Mouse (Mus musculus): ENCODE results near the gene Vmn1r221. TPM values are rescaled to one million over a fixed set of nuclear protein-coding genes. Genes with fewer than 3 reads are reported as not detected.
"Not testable (repeated sequence)": the region's sequence is repeated elsewhere in the genome, so short reads cannot be mapped to it uniquely, and the experiment has no call there.

The Vmn1r221 gene
- polyA plus RNA-seq (2015; fragmentation: Nextera tagmentation; extraction: Ambion mirVana) = not detected in 2 replicates

DNA sequence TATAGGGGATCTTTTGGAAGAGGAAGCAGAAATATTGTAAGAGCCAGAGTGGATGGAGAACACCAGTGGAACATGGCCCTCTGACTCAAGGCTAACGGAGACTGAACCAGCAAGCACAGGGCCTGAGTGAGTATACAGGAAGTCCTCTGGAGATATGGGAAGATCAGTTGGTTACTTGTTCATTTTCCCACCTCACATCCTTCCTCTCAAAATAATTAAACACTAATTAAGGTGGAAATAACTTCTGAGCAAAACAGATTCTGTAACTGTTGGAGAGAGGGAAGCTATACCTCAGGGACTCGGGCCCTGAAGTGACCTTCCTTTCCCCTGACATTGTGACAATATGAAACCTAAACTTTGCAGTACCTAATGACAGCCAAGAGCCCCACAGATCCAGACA, at the start of gene Vmn1r221:
Gene Vmn1r221 (plus strand): TSS at position 301 of the 400 bp plus-strand sequence.
- not testable (repeated sequence) for H3K9me3 ChIP-seq (ENCODE audit: control insufficient read depth, low read length); H3K9ac ChIP-seq (replicated peaks; ENCODE audit: low read depth, low read length); H3K4me3 ChIP-seq (replicated peaks; ENCODE audit: low read length); H3K27ac ChIP-seq (ENCODE audit: low read length); H3K27me3 ChIP-seq (replicated peaks; ENCODE audit: control insufficient read depth, insufficient read depth, low read length); H3K4me1 ChIP-seq (replicated peaks; ENCODE audit: control insufficient read depth, insufficient read depth, low read length); ATAC-seq; H3K36me3 ChIP-seq (ENCODE audit: control insufficient read depth, insufficient read depth); H3K4me2 ChIP-seq (ENCODE audit: low read length)
- 89% methylated on average over 2 of the region's 2 CpGs for WGBS

DNA sequence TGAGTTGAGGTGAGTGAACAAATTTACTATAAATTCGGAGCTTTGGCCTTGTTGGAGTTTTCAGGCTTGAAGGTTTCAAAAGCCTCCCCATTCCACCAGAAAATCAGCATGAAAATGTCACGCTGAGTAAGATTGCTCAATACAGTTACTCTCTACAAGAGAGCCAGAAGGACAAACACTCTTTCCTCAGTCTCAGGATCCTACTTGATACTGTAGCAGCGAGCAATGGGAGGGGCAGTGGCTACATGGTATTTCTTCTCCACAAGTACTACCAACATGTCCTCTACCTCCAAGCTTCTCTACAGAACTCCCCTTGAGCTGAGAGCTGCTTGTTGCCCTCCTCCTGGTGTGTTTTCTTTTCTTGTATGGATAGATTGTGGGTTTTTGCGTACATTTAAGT, 47.5 kb upstream of the Vmn1r221 start:
- H3K4me2 ChIP-seq (ENCODE audit: low read length); H3K27ac ChIP-seq (ENCODE audit: low read length); H3K36me3 ChIP-seq (ENCODE audit: control insufficient read depth, insufficient read depth); H3K4me1 ChIP-seq (replicated peaks; ENCODE audit: control insufficient read depth, insufficient read depth, low read length); ATAC-seq; H3K27me3 ChIP-seq (replicated peaks; ENCODE audit: control insufficient read depth, insufficient read depth, low read length); H3K9me3 ChIP-seq (ENCODE audit: control insufficient read depth, low read length); H3K4me3 ChIP-seq (replicated peaks; ENCODE audit: low read length); H3K9ac ChIP-seq (replicated peaks; ENCODE audit: low read depth, low read length): not testable (repeated sequence)
- 90% methylated on average over 4 of the region's 4 CpGs for WGBS

DNA sequence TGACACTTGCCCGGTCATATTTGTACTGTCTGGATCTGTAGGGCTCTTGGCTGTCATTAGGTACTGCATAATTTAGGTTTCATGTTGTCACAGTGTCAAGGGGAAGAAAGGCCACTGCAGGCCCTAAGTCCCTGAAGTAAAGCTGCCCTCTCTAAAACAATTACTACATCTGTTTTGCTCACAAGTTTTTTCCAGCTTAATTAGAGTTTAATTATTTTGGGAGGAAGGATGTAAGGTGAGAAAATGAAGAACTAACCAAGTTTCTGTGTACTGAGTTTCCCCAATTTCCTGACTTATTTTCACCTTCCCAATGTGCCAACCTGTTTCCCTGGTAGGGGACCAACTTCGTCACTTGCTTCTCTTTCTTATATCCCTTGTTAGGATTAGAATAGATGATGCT, 26.1 kb upstream of the Vmn1r221 start, which contains the start of gene Vmn1r220:
Gene Vmn1r220 (minus strand): TSS at position 101 of the 400 bp plus-strand sequence.
- Histone ChIP-seq H3K27ac (ENCODE audit: low read length) (no peak within 1 kb of the TSS), H3K4me1 (replicated peaks; ENCODE audit: control insufficient read depth, insufficient read depth, low read length) (no peaks in the 10 kb centered on the region), H3K36me3 (ENCODE audit: control insufficient read depth, insufficient read depth) (no peaks in the 10 kb centered on the region), H3K9me3 (ENCODE audit: control insufficient read depth, low read length) (no peaks in the 10 kb centered on the region), H3K27me3 (replicated peaks; ENCODE audit: control insufficient read depth, insufficient read depth, low read length) (no peaks in the 10 kb centered on the region), H3K4me3 (replicated peaks; ENCODE audit: low read length) (no peak within 1 kb of the TSS), H3K4me2 (ENCODE audit: low read length) (no peak within 1 kb of the TSS), H3K9ac (replicated peaks; ENCODE audit: low read depth, low read length) (no peak within 1 kb of the TSS)
- ATAC-seq = no peak
- WGBS = 85% methylated on average over 2 of the region's 2 CpGs

DNA sequence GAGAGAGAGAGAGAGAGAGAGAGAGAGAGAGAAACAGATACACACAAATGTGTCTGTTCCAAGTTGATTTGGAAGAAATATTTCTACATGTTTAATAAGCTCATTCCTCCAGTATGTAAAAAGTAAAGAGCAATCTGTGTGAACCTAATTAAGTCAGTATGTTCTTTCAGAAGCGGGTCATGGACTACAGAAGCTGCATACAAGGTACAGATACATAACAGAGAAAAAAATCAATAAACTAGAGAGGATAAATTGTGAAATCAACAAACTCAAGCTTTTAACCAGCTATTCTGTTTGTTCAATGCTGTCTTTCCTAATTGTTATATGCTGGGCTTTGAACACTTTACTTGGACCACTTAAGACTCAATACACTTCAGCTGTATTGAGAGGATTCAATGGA, 10.0 kb upstream of the Vmn1r221 start:
- not testable (repeated sequence) for ATAC-seq; H3K9ac ChIP-seq (replicated peaks; ENCODE audit: low read depth, low read length); H3K4me1 ChIP-seq (replicated peaks; ENCODE audit: control insufficient read depth, insufficient read depth, low read length); H3K27ac ChIP-seq (ENCODE audit: low read length); H3K27me3 ChIP-seq (replicated peaks; ENCODE audit: control insufficient read depth, insufficient read depth, low read length); H3K36me3 ChIP-seq (ENCODE audit: control insufficient read depth, insufficient read depth); H3K4me3 ChIP-seq (replicated peaks; ENCODE audit: low read length); H3K4me2 ChIP-seq (ENCODE audit: low read length); H3K9me3 ChIP-seq (ENCODE audit: control insufficient read depth, low read length)
- 78% methylated on average over 1 of the region's 1 CpGs for WGBS

DNA sequence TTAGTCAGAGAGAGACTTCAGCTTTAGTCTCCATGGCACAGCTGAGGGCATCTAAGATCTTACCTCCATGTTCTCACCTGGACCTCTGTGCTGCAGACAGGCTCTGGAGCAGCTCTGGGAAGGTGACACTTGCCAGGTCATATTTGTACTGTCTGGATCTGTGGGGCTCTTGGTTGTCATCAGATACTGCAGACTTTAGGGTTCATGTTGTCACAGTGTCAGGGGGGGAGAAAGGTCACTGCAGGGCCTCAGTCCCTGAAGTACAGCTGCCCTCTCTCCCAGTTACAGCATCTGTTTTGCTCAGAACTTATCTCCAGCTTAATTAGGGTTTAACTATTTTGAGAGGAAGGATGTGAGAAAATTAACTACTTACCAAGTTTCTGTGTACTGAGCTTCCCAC, 21.9 kb downstream of the Vmn1r221 start, which contains the start of gene Vmn1r222:
Gene Vmn1r222 (minus strand): TSS at position 101 of the 400 bp plus-strand sequence.
- ATAC-seq; H3K36me3 ChIP-seq (ENCODE audit: control insufficient read depth, insufficient read depth); H3K9ac ChIP-seq (replicated peaks; ENCODE audit: low read depth, low read length); H3K27ac ChIP-seq (ENCODE audit: low read length); H3K9me3 ChIP-seq (ENCODE audit: control insufficient read depth, low read length); H3K4me3 ChIP-seq (replicated peaks; ENCODE audit: low read length); H3K27me3 ChIP-seq (replicated peaks; ENCODE audit: control insufficient read depth, insufficient read depth, low read length); H3K4me2 ChIP-seq (ENCODE audit: low read length); H3K4me1 ChIP-seq (replicated peaks; ENCODE audit: control insufficient read depth, insufficient read depth, low read length): not testable (repeated sequence)

DNA sequence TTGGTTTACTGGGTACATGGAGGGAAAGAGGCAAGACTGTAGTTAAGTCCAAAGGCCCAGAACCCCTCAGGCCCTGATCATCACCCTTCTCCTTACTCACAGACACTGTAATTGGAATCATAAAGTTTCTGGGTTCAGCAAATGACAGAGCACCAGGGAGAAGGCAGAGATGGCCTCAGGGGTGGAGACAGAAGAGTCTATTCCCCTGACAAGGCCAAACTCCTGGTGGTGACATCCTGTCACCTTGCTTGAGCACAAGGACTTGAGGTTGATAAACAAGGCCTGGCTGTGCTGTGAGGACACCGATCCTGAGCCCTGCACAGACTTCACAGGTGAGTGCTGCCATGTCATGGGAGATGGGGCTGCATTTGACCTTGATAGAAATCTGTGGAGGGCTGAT, 32.9 kb downstream of the Vmn1r221 start, which contains the start of gene Vmn1r223:
Gene Vmn1r223 (plus strand): TSS at position 301 of the 400 bp plus-strand sequence.
- WGBS = 94% methylated on average over 1 of the region's 1 CpGs
- not testable (repeated sequence) for H3K4me3 ChIP-seq (replicated peaks; ENCODE audit: low read length); H3K4me2 ChIP-seq (ENCODE audit: low read length); H3K27ac ChIP-seq (ENCODE audit: low read length); H3K9ac ChIP-seq (replicated peaks; ENCODE audit: low read depth, low read length); H3K4me1 ChIP-seq (replicated peaks; ENCODE audit: control insufficient read depth, insufficient read depth, low read length); H3K27me3 ChIP-seq (replicated peaks; ENCODE audit: control insufficient read depth, insufficient read depth, low read length); H3K9me3 ChIP-seq (ENCODE audit: control insufficient read depth, low read length); ATAC-seq; H3K36me3 ChIP-seq (ENCODE audit: control insufficient read depth, insufficient read depth)

DNA sequence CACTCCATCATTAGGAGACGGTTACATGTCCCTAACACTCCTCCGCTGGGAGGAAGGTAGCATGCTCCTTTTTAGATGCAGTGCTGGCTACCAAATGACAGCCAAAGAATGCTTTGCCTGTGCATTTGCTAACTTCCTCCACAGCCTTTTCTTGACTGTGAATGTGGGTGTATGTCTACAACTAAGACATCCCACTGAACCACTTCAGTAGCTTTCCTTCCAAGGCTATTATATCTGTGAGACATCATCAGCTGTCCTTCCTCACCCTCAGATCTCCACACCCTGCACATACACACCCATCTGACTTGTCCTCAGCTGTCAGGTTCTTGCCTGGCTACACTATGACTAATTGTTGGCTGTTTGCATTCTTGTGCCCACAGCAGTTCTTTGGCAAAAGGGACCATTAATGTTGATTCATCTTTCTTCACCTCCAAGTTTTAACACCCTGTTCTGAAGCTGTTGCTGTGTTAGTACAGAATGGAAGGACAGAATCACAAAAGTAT, 44.7 kb downstream of the Vmn1r221 start:
- no peak for ATAC-seq
- Histone ChIP-seq H3K4me1 (replicated peaks; ENCODE audit: control insufficient read depth, insufficient read depth, low read length) (no peaks in the 10 kb centered on the region), H3K36me3 (ENCODE audit: control insufficient read depth, insufficient read depth) (no peaks in the 10 kb centered on the region), H3K9me3 (ENCODE audit: control insufficient read depth, low read length) (no peaks in the 10 kb centered on the region), H3K9ac (replicated peaks; ENCODE audit: low read depth, low read length) (no peak overlapping the region), H3K4me2 (ENCODE audit: low read length) (no peak overlapping the region), H3K27me3 (replicated peaks; ENCODE audit: control insufficient read depth, insufficient read depth, low read length) (no peaks in the 10 kb centered on the region), H3K27ac (ENCODE audit: low read length) (no peak overlapping the region), H3K4me3 (replicated peaks; ENCODE audit: low read length) (no peak overlapping the region)
- WGBS = 87% methylated on average over 2 of the region's 2 CpGs

DNA sequence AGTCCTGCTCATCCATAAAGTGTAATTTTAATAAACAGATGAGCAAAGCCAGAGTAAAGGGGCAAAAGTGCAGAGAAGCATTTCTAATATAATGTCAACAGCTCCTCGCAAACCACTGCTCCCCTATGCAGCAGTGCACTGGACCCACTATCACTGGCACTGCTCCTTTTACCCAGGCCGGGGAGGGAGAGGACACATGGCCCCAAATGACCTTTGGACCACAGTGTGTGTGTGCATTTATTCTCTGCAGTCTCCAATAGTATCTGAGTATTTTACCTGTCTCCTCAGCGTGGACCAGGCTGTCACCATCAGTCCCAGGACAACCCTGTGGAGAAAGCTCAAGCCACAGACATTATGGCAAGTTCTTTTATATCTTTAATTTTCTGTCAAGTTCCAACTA, 54.7 kb downstream of the Vmn1r221 start:
- H3K9me3 ChIP-seq (ENCODE audit: control insufficient read depth, low read length); H3K27me3 ChIP-seq (replicated peaks; ENCODE audit: control insufficient read depth, insufficient read depth, low read length); H3K27ac ChIP-seq (ENCODE audit: low read length); H3K9ac ChIP-seq (replicated peaks; ENCODE audit: low read depth, low read length); H3K4me1 ChIP-seq (replicated peaks; ENCODE audit: control insufficient read depth, insufficient read depth, low read length); ATAC-seq; H3K36me3 ChIP-seq (ENCODE audit: control insufficient read depth, insufficient read depth); H3K4me3 ChIP-seq (replicated peaks; ENCODE audit: low read length); H3K4me2 ChIP-seq (ENCODE audit: low read length): not testable (repeated sequence)
- WGBS = 90% methylated on average over 3 of the region's 3 CpGs

DNA sequence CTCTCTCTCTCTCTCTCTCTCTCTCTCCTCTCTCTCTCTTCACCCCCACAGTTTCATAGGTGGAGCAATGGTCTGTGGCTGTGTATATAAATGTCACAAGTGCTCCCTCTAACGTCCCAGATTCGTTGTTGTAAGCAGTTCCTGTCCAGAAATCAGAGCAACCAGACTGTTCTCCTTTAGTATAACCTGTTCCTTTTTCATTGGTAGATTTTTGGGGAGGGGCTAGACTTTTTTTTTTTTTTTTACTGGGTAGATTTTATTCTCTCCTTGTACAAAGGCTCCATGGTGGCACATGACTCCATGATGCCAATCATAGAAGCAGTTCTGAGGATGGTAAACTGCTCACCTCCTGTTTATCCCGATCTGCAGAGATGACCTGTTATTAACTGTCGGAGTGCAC, 55.2 kb downstream of the Vmn1r221 start:
- not testable (repeated sequence) for H3K27me3 ChIP-seq (replicated peaks; ENCODE audit: control insufficient read depth, insufficient read depth, low read length); H3K36me3 ChIP-seq (ENCODE audit: control insufficient read depth, insufficient read depth); H3K4me2 ChIP-seq (ENCODE audit: low read length); H3K9ac ChIP-seq (replicated peaks; ENCODE audit: low read depth, low read length); H3K4me3 ChIP-seq (replicated peaks; ENCODE audit: low read length); H3K4me1 ChIP-seq (replicated peaks; ENCODE audit: control insufficient read depth, insufficient read depth, low read length); H3K9me3 ChIP-seq (ENCODE audit: control insufficient read depth, low read length); H3K27ac ChIP-seq (ENCODE audit: low read length)
- 48% methylated on average over 4 of the region's 4 CpGs for whole genome bisulfite sequencing
- peak; percentile 66 for ATAC-seq

DNA sequence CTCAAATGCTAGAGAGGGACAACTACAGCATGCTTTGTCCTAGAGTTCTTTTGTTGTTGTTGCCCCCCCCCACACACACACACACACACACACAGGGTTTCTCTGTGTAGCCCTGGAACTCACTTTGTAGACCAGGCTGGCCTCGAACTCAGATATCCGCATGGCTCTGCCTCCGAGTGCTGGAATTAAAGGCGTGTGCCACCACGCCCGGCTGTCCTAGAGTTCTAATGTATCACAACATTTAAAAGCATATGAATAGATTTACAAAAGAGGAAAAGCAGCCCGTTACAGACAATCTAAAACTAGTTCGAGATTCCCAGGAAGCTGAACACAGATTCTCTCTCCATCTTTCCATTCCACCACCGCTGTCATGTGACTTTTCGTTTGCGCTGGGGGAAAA, 55.8 kb downstream of the Vmn1r221 start:
- Histone ChIP-seq H3K9me3 (ENCODE audit: control insufficient read depth, low read length) (no peaks in the 10 kb centered on the region), H3K9ac (replicated peaks; ENCODE audit: low read depth, low read length) (peak overlapping the region; percentile 49; the same call in 1 of the 2 replicates), H3K4me1 (replicated peaks; ENCODE audit: control insufficient read depth, insufficient read depth, low read length) (no peaks in the 10 kb centered on the region; the same call in 1 of the 2 replicates), H3K27ac (ENCODE audit: low read length) (no peak overlapping the region), H3K36me3 (ENCODE audit: control insufficient read depth, insufficient read depth) (no peaks in the 10 kb centered on the region), H3K4me2 (ENCODE audit: low read length) (peak overlapping the region; percentile 46), H3K4me3 (replicated peaks; ENCODE audit: low read length) (peak overlapping the region; percentile 45), H3K27me3 (replicated peaks; ENCODE audit: control insufficient read depth, insufficient read depth, low read length) (no peaks in the 10 kb centered on the region)
- WGBS = 15% methylated on average over 11 of the region's 11 CpGs
- peak; percentile 49; the same call in 1 of the 2 replicates for ATAC-seq

All from forebrain, embryonic 16.5 days (tissue).